Mouse (Mus musculus): ENCODE data around the gene Slc9a2. TPM values are rescaled to one million over a fixed set of nuclear protein-coding genes. Genes with fewer than 3 reads are reported as not detected.

The Slc9a2 gene
- polyA plus RNA-seq, 1 experiment, result 34.9 TPM

Other genes starting within 250 kb of the Slc9a2 start
- gene Il18r1, start 215.0 kb upstream of the Slc9a2 start, polyA plus RNA-seq (2012; rRNA removed), result 0.52 and 1.1 TPM in 2 replicates
- 0.35 and 0.55 TPM in 2 replicates for gene Il18rap, start 165.2 kb upstream of the Slc9a2 start, polyA plus RNA-seq (2012; rRNA removed)
- gene Slc9a4, start 100.5 kb upstream of the Slc9a2 start, polyA plus RNA-seq (2012; rRNA removed), result 0.22 and 1.0 TPM in 2 replicates
- gene Mfsd9, start 110.1 kb downstream of the Slc9a2 start, polyA plus RNA-seq (2012; rRNA removed), result 7.1 and 12.0 TPM in 2 replicates
- gene Tmem182, start 125.0 kb downstream of the Slc9a2 start, polyA plus RNA-seq (2012; rRNA removed), result 0.47 and 0.62 TPM in 2 replicates

All from large intestine, adult 2 months (tissue).